Mouse (Mus musculus) midbrain, embryonic 16.5 days (tissue): ENCODE measurements around the gene Slc39a3. TPM values are rescaled to one million over a fixed set of nuclear protein-coding genes. Genes with fewer than 3 reads are reported as not detected.

Source experiments
- ATAC-seq: fragments of 200-750 bp; cut with Nextera tagmentation; 2 replicates; pipeline ENCODE4 v1.8.0; 2017; ENCODE audit warnings: moderate TSS enrichment
- H3K27ac ChIP-seq: fragments of 300-500 bp; sonication (generic); 2 replicates; pipeline ENCODE4 v1.5.1; 2014; ENCODE audit warnings: mild to moderate bottlenecking, low read length, mixed read lengths
- H3K27me3 ChIP-seq: fragments of 300-500 bp; sonication (generic); 2 replicates; pipeline ENCODE4 v1.6.1; 2014; ENCODE audit warnings: low read depth, low read length, mixed read lengths; ENCODE audit not compliant: control insufficient read depth, insufficient read depth
- H3K36me3 ChIP-seq: fragments of 300-500 bp; sonication (generic); 2 replicates; pipeline ENCODE4 v1.6.1; 2014; ENCODE audit warnings: mild to moderate bottlenecking, low read length, moderate library complexity, mixed read lengths; ENCODE audit not compliant: control insufficient read depth, insufficient read depth
- H3K4me1 ChIP-seq: fragments of 300-500 bp; sonication (generic); 2 replicates; pipeline ENCODE4 v1.6.1; 2014; ENCODE audit warnings: mild to moderate bottlenecking, low read length, mixed read lengths; ENCODE audit not compliant: control insufficient read depth, insufficient read depth
- H3K4me2 ChIP-seq: fragments of 300-500 bp; sonication (generic); 2 replicates; pipeline ENCODE4 v1.6.1; 2014; ENCODE audit warnings: mild to moderate bottlenecking, low read length, mixed read lengths
- H3K4me3 ChIP-seq: fragments of 300-500 bp; sonication (generic); 2 replicates; pipeline ENCODE4 v1.5.1; 2014; ENCODE audit warnings: low read depth, mild to moderate bottlenecking, low read length, moderate library complexity, mixed read lengths
- H3K9ac ChIP-seq: fragments of 300-500 bp; sonication (generic); 2 replicates; pipeline ENCODE4 v1.6.1; 2014; ENCODE audit warnings: low read depth, low read length, mixed read lengths
- H3K9me3 ChIP-seq: fragments of 300-500 bp; sonication (generic); replicated peaks from 2 replicates; pipeline ENCODE4 v1.6.1; 2014; ENCODE audit warnings: mild to moderate bottlenecking, low read length, mixed read lengths; ENCODE audit not compliant: control insufficient read depth, poor library complexity, severe bottlenecking
- WGBS: fragments of 180-500 bp; shearing (Covaris S2); extraction: QIAGEN DNeasy Blood & Tissue Kit; methylation state at CpG from one replicate; pipeline ENCODE4 v1.1.7; 2014; 5-methylcytosine and 5-hydroxymethylcytosine counted together
- polyA plus RNA-seq: library from polyadenylated mRNA; unstranded; fragments of >200 nt; fragmentation: Nextera tagmentation; extraction: Ambion mirVana; gene quantifications from 2 replicates; pipeline ENCODE4 v1.2.1, GENCODE M21; 2015

The Slc39a3 gene
- polyA plus RNA-seq, 1 experiment from 2014 or later = 55.7 TPM

DNA sequence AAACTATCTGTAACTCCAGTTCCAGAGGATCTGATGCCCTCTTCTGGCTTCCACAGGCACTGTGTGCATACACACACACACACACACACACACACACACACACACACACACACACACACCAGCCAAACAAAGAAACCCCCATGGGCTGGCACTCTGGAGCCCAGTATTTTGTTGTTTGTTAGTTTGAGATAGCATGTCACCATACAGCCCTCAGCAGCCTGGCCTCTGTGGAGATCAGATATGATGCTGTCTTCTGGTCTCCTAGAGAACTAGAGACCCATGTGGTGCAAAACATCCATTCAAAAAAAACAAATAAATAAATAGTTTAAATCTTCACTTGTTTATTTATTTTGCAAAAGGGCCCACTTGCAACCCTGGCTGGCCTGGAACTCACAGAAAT, 9.0 kb downstream of the Slc39a3 start:
- no peak for ATAC-seq
- Histone ChIP-seq H3K9ac (no peak overlapping the region), H3K4me2 (no peak overlapping the region)

DNA sequence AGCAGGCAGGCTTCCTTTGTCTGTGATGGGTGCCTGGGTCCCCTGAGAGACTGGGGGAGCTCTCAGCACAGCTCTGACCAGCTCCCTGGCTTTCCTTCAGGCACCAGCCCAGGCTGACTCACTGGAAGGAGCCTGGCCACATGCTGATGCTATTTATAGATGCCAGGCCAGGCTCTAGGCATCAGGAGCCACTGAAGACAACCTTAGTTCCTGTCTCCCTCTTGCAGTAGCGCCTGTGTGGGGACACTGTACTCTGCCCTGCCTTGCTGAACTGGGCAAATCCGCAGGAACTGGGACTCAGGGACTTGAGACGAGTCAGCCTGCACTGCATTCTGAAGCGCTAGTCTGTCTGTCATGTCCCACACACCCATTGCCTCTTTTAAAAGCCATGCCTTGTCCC, 9.9 kb downstream of the Slc39a3 start:
- Histone ChIP-seq H3K27ac (no peak overlapping the region), H3K4me1 (peaks cover 21% of the 10 kb centered on the region), H3K9ac (no peak overlapping the region), H3K4me3 (no peak overlapping the region), H3K4me2 (no peak overlapping the region), H3K27me3 (no peaks in the 10 kb centered on the region), H3K9me3 (no peaks in the 10 kb centered on the region), H3K36me3 (peaks cover 14% of the 10 kb centered on the region)
- WGBS = 73% methylated on average over 4 of the region's 4 CpGs
- no peak for ATAC-seq

More for the DNA sequence above, 9.0 kb downstream of the Slc39a3 start:
- Histone ChIP-seq H3K9me3 (no peaks in the 10 kb centered on the region), H3K4me1 (peaks cover 19% of the 10 kb centered on the region), H3K27me3 (no peaks in the 10 kb centered on the region), H3K4me3 (no peak overlapping the region), H3K36me3 (peaks cover 18% of the 10 kb centered on the region), H3K27ac (no peak overlapping the region)

DNA sequence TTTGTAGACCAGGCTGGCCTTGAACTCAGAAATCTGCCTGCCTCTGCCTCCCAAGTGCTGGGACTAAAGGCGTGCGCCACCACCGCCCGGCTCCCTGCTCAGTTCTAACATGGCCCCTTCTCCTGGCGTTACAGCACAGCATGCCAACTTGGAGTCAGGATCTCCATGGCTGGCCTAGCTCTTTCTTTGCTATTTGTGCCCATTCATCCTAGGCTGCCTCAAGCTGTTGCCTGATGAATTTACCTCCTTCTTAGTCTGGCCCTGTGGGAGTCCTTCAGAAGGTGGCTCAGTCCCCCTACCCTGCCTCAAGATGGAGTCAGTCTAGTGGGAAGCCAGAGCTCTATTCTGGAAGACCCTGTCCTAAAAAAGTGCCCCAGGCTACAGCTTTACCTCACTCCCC, 10.4 kb downstream of the Slc39a3 start:
- H3K27ac ChIP-seq = no peak overlapping the region
- H3K27me3 ChIP-seq = no peaks in the 10 kb centered on the region
- H3K9ac ChIP-seq = no peak overlapping the region
- peaks cover 15% of the 10 kb centered on the region for H3K36me3 ChIP-seq
- peaks cover 25% of the 10 kb centered on the region for H3K4me1 ChIP-seq
- H3K4me3 ChIP-seq = no peak overlapping the region
- ATAC-seq = no peak
- 91% methylated on average over 5 of the region's 5 CpGs for WGBS
- no peaks in the 10 kb centered on the region for H3K9me3 ChIP-seq
- H3K4me2 ChIP-seq = no peak overlapping the region

DNA sequence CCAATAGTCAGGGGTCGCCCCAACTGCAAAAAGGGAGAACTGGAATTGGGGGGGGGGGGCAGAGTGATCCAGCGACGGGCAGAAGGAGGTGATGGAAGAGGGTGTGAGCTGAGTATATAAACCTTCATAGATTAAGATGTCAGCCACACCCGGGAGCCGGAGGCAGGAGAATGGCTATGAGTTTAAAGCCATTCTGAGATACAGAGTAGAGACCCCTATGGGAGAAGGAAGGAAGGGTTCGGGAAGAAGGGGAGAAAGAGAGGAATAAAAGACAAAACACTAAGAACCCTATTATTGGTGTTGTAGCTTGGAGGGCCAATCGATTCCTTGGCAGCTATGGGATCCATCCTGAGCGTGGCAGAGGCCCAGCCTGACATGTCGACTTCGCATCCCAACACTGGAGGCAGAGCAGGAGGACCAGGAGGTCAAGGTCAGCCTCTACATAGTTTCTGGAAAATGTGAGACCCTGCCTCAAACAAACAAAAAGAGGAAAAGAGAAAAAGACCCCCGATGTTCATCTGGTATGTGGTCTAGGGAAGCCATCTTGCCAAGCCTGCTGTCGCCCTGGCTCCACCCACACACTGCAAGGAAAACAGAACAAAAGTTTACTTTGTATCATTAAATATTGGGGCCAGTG, 11.5 kb downstream of the Slc39a3 start, which contains the start of gene Diras1:
Gene Diras1 (minus strand): TSS at position 24 of the 637 bp plus-strand sequence.
- Histone ChIP-seq H3K4me1 (peaks cover 30% of the 10 kb centered on the region), H3K9me3 (no peaks in the 10 kb centered on the region), H3K27me3 (no peaks in the 10 kb centered on the region), H3K4me3 (peak within 1 kb of the TSS; percentile 62), H3K27ac (peak within 1 kb of the TSS; percentile 43), H3K9ac (peak within 1 kb of the TSS; percentile 94), H3K36me3 (peaks cover 6% of the 10 kb centered on the region), H3K4me2 (peak within 1 kb of the TSS; percentile 93)
- 45% methylated on average over 12 of the region's 12 CpGs for WGBS
- no peak for ATAC-seq

DNA sequence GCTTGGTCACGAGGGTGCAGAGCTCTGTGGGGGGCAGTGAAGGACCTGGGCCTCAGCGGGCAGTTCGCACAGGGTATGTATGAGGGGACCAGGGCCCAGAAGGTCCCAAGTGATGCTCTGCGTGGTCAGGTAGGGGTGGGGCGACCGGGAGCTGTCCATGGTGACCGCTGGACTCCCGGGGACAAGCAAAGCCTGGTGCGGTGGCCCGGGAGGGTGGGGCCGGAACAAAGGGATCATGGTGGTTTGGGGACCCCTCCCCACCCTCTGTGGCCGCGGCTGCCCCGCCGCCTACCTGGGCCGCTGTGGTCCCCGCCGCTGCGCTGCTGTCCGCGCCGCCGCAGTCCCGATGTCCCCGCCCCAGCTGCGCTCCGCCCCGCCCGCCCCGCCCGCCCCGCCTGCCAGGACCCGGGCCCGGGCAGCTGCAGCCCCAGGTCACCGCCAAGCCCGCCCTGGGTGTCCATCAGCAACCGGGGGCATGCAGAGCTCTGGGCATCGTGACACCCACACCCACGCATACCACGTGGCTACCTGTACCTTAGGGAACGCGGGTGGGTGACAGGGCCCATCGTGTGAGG, 12.1 kb downstream of the Slc39a3 start:
- H3K4me1 ChIP-seq = peaks cover 30% of the 10 kb centered on the region
- H3K9ac ChIP-seq = peak overlapping the region; percentile 94
- ATAC-seq = peak; percentile 52
- 1% methylated on average over 43 of the region's 43 CpGs for WGBS
- no peaks in the 10 kb centered on the region for H3K9me3 ChIP-seq
- peak overlapping the region; percentile 62 for H3K4me3 ChIP-seq
- 0 out of 2 replicates have a peak, but pooled peaks cover 2% of the 10 kb centered on the region for H3K36me3 ChIP-seq
- H3K27ac ChIP-seq = peak overlapping the region; percentile 43
- H3K27me3 ChIP-seq = no peaks in the 10 kb centered on the region
- H3K4me2 ChIP-seq = peak overlapping the region; percentile 93

DNA sequence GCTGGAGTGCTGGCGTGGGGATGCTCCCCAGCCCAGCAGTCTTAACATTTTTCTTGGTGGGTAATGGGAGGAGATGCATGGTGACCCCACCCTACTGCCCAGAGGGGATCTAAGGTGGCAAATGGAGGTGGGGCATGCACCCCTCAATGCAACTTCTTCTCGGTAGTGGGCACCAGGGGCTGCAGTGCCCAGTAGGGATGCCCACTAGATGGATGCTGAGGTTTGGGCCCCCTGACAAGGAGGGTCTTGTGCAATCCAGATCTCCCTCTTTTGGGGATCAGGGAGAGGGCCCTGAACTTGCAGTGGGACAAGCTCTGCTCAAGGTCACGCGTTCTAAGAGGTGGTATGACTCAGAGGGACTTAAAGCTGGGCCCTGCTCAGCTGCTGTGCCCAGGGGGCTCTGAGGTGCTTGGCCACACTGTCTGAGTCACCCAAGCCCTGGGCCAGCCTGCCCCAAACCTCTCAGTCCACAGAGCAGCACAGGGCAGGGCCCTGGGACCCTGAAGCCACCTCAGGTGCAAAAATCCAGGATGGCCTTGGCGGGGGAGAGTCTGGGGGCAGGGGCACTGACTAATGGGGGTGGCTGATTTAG, 12.8 kb downstream of the Slc39a3 start:
- Histone ChIP-seq H3K27me3 (no peaks in the 10 kb centered on the region), H3K9ac (peak overlapping the region; percentile 94), H3K27ac (no peak overlapping the region; the same call in 1 of the 2 replicates), H3K9me3 (no peaks in the 10 kb centered on the region), H3K4me2 (peak overlapping the region; percentile 93), H3K36me3 (0 out of 2 replicates have a peak, but pooled peaks cover 2% of the 10 kb centered on the region), H3K4me3 (peak overlapping the region; percentile 62), H3K4me1 (peaks cover 30% of the 10 kb centered on the region)
- peak; percentile 20 for ATAC-seq
- 74% methylated on average over 5 of the region's 5 CpGs for WGBS

DNA sequence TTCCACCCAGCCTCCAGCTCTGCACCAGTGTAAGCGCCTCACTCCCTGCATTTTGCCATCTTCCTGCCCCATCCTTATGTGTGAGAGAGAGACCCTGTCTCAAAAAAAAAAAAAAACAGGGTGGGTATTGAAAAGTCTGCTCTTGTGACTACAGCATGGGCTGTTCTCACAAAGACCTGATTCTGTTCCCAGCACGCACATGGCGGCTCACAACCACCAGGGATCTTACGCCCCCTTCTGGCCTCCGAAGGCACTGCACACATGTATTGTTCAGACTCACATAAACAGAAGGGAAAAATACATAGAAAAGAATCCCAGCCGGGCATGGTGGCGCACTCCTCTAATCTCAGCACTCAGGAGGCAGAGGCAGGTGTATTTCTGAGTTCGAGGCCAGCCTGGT, 14.5 kb downstream of the Slc39a3 start:
- H3K4me3 ChIP-seq = no peak overlapping the region
- H3K4me1 ChIP-seq = peaks cover 30% of the 10 kb centered on the region
- H3K9ac ChIP-seq = no peak overlapping the region
- H3K9me3 ChIP-seq = no peaks in the 10 kb centered on the region
- no peak for ATAC-seq
- H3K27me3 ChIP-seq = no peaks in the 10 kb centered on the region
- H3K36me3 ChIP-seq = 0 out of 2 replicates have a peak, but pooled peaks cover 2% of the 10 kb centered on the region
- no peak overlapping the region for H3K4me2 ChIP-seq
- H3K27ac ChIP-seq = no peak overlapping the region
- WGBS = 69% methylated on average over 8 of the region's 8 CpGs

DNA sequence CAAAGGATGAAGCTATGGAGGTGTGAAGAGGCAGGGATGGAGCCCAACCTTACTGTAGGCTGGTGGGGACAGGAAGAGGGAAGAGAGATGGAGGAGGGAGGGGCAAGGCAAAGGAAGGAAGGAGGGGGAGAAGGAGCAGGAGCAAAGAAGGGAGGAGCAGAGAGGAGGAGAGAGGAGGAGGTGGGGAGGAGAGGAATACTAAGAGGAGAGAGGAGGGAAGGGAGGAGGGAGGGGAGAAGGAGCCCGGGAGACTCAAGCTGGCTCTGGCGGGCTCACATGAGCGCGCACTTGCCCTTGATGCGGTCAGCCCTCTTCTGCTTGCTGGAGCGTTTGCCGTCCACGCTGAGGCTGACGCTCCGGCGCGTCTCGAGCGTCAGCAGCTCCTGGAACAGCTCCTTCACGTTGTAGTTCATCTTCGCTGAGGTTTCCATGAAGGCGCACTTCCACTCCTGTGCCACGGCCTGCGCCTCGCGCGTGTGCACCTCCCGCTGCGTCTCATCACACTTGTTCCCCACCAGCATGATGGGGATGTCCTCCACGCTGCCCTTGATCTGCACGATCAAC, 15.6 kb downstream of the Slc39a3 start:
- Histone ChIP-seq H3K4me2 (peak overlapping the region; percentile 33), H3K27me3 (no peaks in the 10 kb centered on the region), H3K4me1 (peaks cover 30% of the 10 kb centered on the region), H3K27ac (no peak overlapping the region), H3K9ac (0 out of 2 replicates have a peak overlapping the region, but pooled peaks have one; percentile 26), H3K36me3 (0 out of 2 replicates have a peak, but pooled peaks cover 2% of the 10 kb centered on the region), H3K9me3 (no peaks in the 10 kb centered on the region), H3K4me3 (no peak overlapping the region)
- WGBS = 12% methylated on average over 25 of the region's 26 CpGs
- ATAC-seq = no peak

DNA sequence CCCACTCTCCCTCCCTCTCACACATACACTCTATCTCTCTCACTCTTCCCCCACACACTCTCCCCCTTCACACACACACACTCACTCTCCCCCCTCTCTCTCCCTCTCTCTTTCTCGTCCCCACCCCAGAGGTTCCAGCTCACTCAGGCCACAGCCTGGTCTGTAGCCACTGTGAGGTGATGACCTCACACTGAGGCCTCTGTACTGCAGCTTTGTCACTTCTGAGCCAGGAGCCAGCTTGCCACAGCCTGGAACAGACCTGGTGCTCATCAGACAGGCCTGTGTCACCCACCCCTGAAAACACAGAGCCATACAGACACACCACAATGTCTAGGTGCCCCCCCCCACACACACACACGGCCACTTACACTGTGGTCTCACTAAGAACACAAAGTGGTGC, 17.0 kb downstream of the Slc39a3 start:
- H3K4me3 ChIP-seq = no peak overlapping the region
- H3K36me3 ChIP-seq = 0 out of 2 replicates have a peak, but pooled peaks cover 2% of the 10 kb centered on the region
- no peak overlapping the region for H3K27ac ChIP-seq
- H3K9me3 ChIP-seq = no peaks in the 10 kb centered on the region
- no peak for ATAC-seq
- H3K27me3 ChIP-seq = no peaks in the 10 kb centered on the region
- peaks cover 25% of the 10 kb centered on the region for H3K4me1 ChIP-seq
- 56% methylated on average over 2 of the region's 2 CpGs for WGBS
- 0 out of 2 replicates have a peak overlapping the region, but pooled peaks have one; percentile 28 for H3K9ac ChIP-seq
- H3K4me2 ChIP-seq = no peak overlapping the region
